Mouse (Mus musculus): ENCODE data around the gene Bysl. TPM values are rescaled to one million over a fixed set of nuclear protein-coding genes. Genes with fewer than 3 reads are reported as not detected.

Gene Bysl
- total and polyA plus RNA-seq, 3 experiments, result 69.3 to 85.4 TPM; not detected in 1

- TF ChIP-seq ZKSCAN1 (IDR thresholded peaks at IDR 0.05; ENCODE audit: low read depth, low read length), result no peak
- TF ChIP-seq MAX (IDR thresholded peaks at IDR 0.05; ENCODE audit: low read length), result peak; percentile 0; the same call in 1 of the 2 replicates
- TF ChIP-seq E2F4 (IDR thresholded peaks at IDR 0.05; ENCODE audit: borderline replicate concordance, low read depth, low read length), result no peak
- no peak for TF ChIP-seq CHD1 (IDR thresholded peaks at IDR 0.05; ENCODE audit: low read depth, low read length)
These were observed 17.8 kb upstream of the Bysl start (continued) for GRCm38 (mm10) chr17:47628851-47629676.

GRCm38 (mm10) chr17:47627791-47628190 lies 16.5 kb upstream of the Bysl start:
- Histone ChIP-seq H3K36me3 (ENCODE audit: control insufficient read depth in 1 of 2, insufficient read depth in 2 of 2, low read length in 2 of 2) (peaks cover 9 to 14% of the 10 kb centered on the region in 2 experiments), H3K9me3 (replicated peaks; ENCODE audit: insufficient read depth, low read length) (no peaks in the 10 kb centered on the region), H3K27ac (ENCODE audit: control insufficient read depth, low read depth, low read length) (peak overlapping the region; percentile 87), H3K27me3 (ENCODE audit: control insufficient read depth in 1 of 2, insufficient read depth in 2 of 2, low read length in 2 of 2) (no peaks in the 10 kb centered on the region), H3K4me1 (ENCODE audit: control insufficient read depth in 1 of 2, insufficient read depth in 2 of 2, low read length in 2 of 2) (peaks cover 3 to 17% of the 10 kb centered on the region in 2 experiments; a peak in 3 of 4 replicates), H3K79me2 (ENCODE audit: control insufficient read depth, insufficient read depth, low read length, poor library complexity) (peaks cover 17% of the 10 kb centered on the region), H3K9ac (ENCODE audit: control insufficient read depth, low read depth, low read length, poor library complexity, severe bottlenecking) (peak overlapping the region; percentile 92), H3K4me3 (ENCODE audit: control insufficient read depth in 1 of 2, insufficient read depth in 1 of 2, low read depth in 2 of 2, low read length in 2 of 2) (peak overlapping the region; percentile 49 to 93; a peak in 2 of 4 replicates)
- TF ChIP-seq CTCF (IDR thresholded peaks at IDR 0.05 in 2 of 3, conservative IDR thresholded peaks at IDR 0.05 in 1 of 3; ENCODE audit: control insufficient read depth in 1 of 3, insufficient read depth in 1 of 3, low read depth in 2 of 3, low read length in 3 of 3, poor library complexity in 1 of 3, severe bottlenecking in 1 of 3) (peak; percentile 9 to 57 (median 24); a peak in 3 of 6 replicates), CHD1 (IDR thresholded peaks at IDR 0.05; ENCODE audit: low read depth, low read length) (no peak), SMC3 (IDR thresholded peaks at IDR 0.05; ENCODE audit: low read depth, low read length) (peak; percentile 26; the same call in 1 of the 2 replicates), ETS1 (IDR thresholded peaks at IDR 0.05; ENCODE audit: low read depth, low read length) (no peak), HCFC1 (IDR thresholded peaks at IDR 0.05; ENCODE audit: low read depth, low read length) (0 out of 2 replicates have a peak, but pooled peaks have one; percentile 10)
- no peak for DNase-seq (ENCODE audit: low read depth, low spot score)

DNA sequence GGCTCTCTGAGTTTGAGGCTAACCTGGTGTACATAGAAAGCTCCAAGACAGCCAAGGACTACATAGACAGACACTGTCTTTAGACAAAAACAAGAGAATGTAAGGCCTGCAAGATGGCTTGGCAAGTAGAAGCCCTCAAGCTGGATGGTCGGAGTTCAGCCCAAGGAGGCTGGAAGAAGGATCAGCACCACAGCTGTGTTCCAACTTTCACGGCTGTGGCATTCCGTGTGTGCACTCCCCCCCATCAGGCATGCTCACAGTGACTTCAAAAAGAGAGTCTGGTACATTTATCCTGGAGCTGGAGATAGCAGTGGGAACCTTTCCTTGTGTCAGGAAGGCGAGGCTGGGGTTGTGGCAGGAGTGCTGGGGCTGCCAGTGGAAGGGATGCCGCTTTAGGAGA lies 14.7 kb upstream of the Bysl start:
- Histone ChIP-seq H3K9ac (ENCODE audit: control insufficient read depth, low read depth, low read length, poor library complexity, severe bottlenecking) (no peak overlapping the region), H3K79me2 (ENCODE audit: control insufficient read depth, insufficient read depth, low read length, poor library complexity) (peaks cover 12% of the 10 kb centered on the region), H3K36me3 (ENCODE audit: control insufficient read depth in 1 of 2, insufficient read depth in 2 of 2, low read length in 2 of 2) (peaks cover 7 to 9% of the 10 kb centered on the region in 2 experiments), H3K9me3 (replicated peaks; ENCODE audit: insufficient read depth, low read length) (no peaks in the 10 kb centered on the region), H3K27me3 (ENCODE audit: control insufficient read depth in 1 of 2, insufficient read depth in 2 of 2, low read length in 2 of 2) (no peaks in the 10 kb centered on the region), H3K27ac (ENCODE audit: control insufficient read depth, low read depth, low read length) (no peak overlapping the region), H3K4me1 (ENCODE audit: control insufficient read depth in 1 of 2, insufficient read depth in 2 of 2, low read length in 2 of 2) (peaks cover 0 to 11% of the 10 kb centered on the region in 2 experiments; a peak in 2 of 4 replicates), H3K4me3 (ENCODE audit: control insufficient read depth in 1 of 2, insufficient read depth in 1 of 2, low read depth in 2 of 2, low read length in 2 of 2) (no peak overlapping the region)
- DNase-seq (ENCODE audit: low read depth, low spot score), result no peak
- no peak for TF ChIP-seq POLR2AphosphoS2 (IDR thresholded peaks at IDR 0.05; ENCODE audit: low read length)
- TF ChIP-seq NRF1 (IDR thresholded peaks at IDR 0.05; ENCODE audit: insufficient read depth, low read depth, low read length, poor library complexity, severe bottlenecking), result no peak
- TF ChIP-seq HCFC1 (IDR thresholded peaks at IDR 0.05; ENCODE audit: low read depth, low read length), result no peak
- no peak for TF ChIP-seq E2F4 (IDR thresholded peaks at IDR 0.05; ENCODE audit: borderline replicate concordance, low read depth, low read length)
- no peak for TF ChIP-seq RCOR1 (IDR thresholded peaks at IDR 0.05; ENCODE audit: low read depth, low read length)
- no peak for TF ChIP-seq CHD2 (IDR thresholded peaks at IDR 0.05; ENCODE audit: low read length)
- TF ChIP-seq GATA1 (IDR thresholded peaks at IDR 0.05; ENCODE audit: low read depth, low read length), result no peak
- TF ChIP-seq NELFE (IDR thresholded peaks at IDR 0.05; ENCODE audit: low read depth, low read length), result no peak
- no peak for TF ChIP-seq SIN3A (IDR thresholded peaks at IDR 0.05; ENCODE audit: low read length)
- no peak for TF ChIP-seq ETS1 (IDR thresholded peaks at IDR 0.05; ENCODE audit: low read depth, low read length)
- no peak for TF ChIP-seq JUND (IDR thresholded peaks at IDR 0.05; ENCODE audit: low read depth, low read length)

Measured in MEL (cell line).